Mouse (Mus musculus): ENCODE results near the gene Mbd3l2.

DNA sequence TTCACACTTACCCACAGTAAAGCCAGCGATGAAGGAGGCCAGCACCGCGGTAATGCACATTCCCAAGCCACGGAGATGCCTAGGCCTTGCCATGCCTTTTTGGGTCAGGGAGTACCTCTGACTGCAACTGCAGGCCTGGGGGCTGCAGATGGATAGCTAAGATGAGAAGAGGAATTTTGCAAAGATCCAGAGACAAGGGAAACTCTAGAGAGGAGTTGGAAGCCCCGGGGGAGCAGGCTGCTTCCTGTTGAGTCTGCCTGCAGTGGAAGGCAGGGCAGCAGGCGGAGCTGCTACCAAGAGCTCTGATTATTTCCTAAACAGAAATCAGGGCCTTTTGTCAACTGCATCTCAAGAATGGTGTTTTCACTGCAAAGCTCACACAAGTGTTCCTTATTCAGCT lies 44.7 kb upstream of the Mbd3l2 start:
- TF ChIP-seq POLR2A (IDR thresholded peaks at IDR 0.05; ENCODE audit: low read depth, low read length), result no peak
- no peak for TF ChIP-seq CTCF (IDR thresholded peaks at IDR 0.05; ENCODE audit: extremely low read depth, insufficient read length, insufficient replicate concordance, low read depth, low read length)
